Mouse (Mus musculus) heart, postnatal 10 days (tissue): ENCODE measurements around the gene Itga5. TPM values are rescaled to one million over a fixed set of nuclear protein-coding genes. Genes with fewer than 3 reads are reported as not detected.

Source experiments
- DNase-seq, 2 experiments: peaks; one replicate each; pipeline ENCODE4 v3.0.0; 2021
- intact Hi-C: fragments of 180-260 bp; cut with DNase I; formaldehyde crosslinking; loops from one replicate; pipeline ENCODE4 v1.15.1; 2025
- total RNA-seq, 2 experiments: library from RNA; stranded (reverse); gene quantifications; 2 replicates each; pipeline ENCODE4 v1.2.3; 2021

Gene Itga5
- total RNA-seq, 2 experiments from 2014 or later = 89.4 to 101 TPM

- DNase-seq = no peak
- intact Hi-C loops = no loop called here
These were observed 23.6 kb downstream of the Itga5 start for GRCm38 (mm10) chr15:103343008-103343407.

GRCm38 (mm10) chr15:103342415-103342814 lies 24.1 kb downstream of the Itga5 start:
- intact Hi-C loops = no loop called here
- peak; percentile 85 to 92 for DNase-seq

- DNase-seq = no peak
- intact Hi-C loops = no loop called here
These were observed 25.0 kb downstream of the Itga5 start for GRCm38 (mm10) chr15:103341547-103341946.

GRCm38 (mm10) chr15:103340786-103341185 lies 25.8 kb downstream of the Itga5 start:
- no peak for DNase-seq

GRCm38 (mm10) chr15:103339961-103340337 lies 26.6 kb downstream of the Itga5 start, which contains the start of gene Zfp385a:
Gene Zfp385a (minus strand): TSS chr15:103340093.
- intact Hi-C loops = no loop called here
- no peak for DNase-seq

More at GRCm38 (mm10) chr15:103340786-103341185, 25.8 kb downstream of the Itga5 start:
- intact Hi-C loops = no loop called here

GRCm38 (mm10) chr15:103339166-103339960 lies 27.2 kb downstream of the Itga5 start:
- intact Hi-C loops = no loop called here

GRCm38 (mm10) chr15:103338829-103339165 lies 27.8 kb downstream of the Itga5 start:
- no peak for DNase-seq
- intact Hi-C loops = no loop called here

More at GRCm38 (mm10) chr15:103339166-103339960, 27.2 kb downstream of the Itga5 start:
- DNase-seq = no peak

- no peak for DNase-seq
- intact Hi-C loops = no loop called here
These were observed 29.4 kb downstream of the Itga5 start for GRCm38 (mm10) chr15:103336996-103337667.

- no peak for DNase-seq
- intact Hi-C loops = no loop called here
These were observed 30.9 kb downstream of the Itga5 start for GRCm38 (mm10) chr15:103335488-103336235.

GRCm38 (mm10) chr15:103335040-103335439 lies 31.5 kb downstream of the Itga5 start:
- intact Hi-C loops = no loop called here
- DNase-seq = no peak

GRCm38 (mm10) chr15:103334194-103334593 lies 32.4 kb downstream of the Itga5 start:
- no peak for DNase-seq
- intact Hi-C loops = no loop called here

GRCm38 (mm10) chr15:103333738-103334137 lies 32.8 kb downstream of the Itga5 start:
- DNase-seq = no peak
- intact Hi-C loops = no loop called here

- DNase-seq = no peak
- intact Hi-C loops = no loop called here
These were observed 33.4 kb downstream of the Itga5 start for GRCm38 (mm10) chr15:103333081-103333615.

GRCm38 (mm10) chr15:103323455-103324247 lies 42.9 kb downstream of the Itga5 start:
- DNase-seq = peak; percentile 91 to 94
- intact Hi-C loops = no loop called here

GRCm38 (mm10) chr15:103323070-103323454 lies 43.5 kb downstream of the Itga5 start:
- intact Hi-C loops = no loop called here
- DNase-seq = peak; percentile 67 to 69

- intact Hi-C loops = no loop called here
- no peak for DNase-seq
These were observed 44.2 kb downstream of the Itga5 start for GRCm38 (mm10) chr15:103322396-103322795.

- intact Hi-C loops = no loop called here
- peak in 1 of 2 experiments; percentile 65 for DNase-seq
These were observed 45.5 kb downstream of the Itga5 start for GRCm38 (mm10) chr15:103321076-103321475.

- intact Hi-C loops = loop anchor here (10.0 kb wide), 1 partner anchor 334 kb away; no protein-coding TSS in a partner anchor
- DNase-seq = peak; percentile 69 to 73
These were observed 48.3 kb downstream of the Itga5 start for GRCm38 (mm10) chr15:103318201-103318816.

GRCm38 (mm10) chr15:103317731-103318130 lies 48.8 kb downstream of the Itga5 start:
- intact Hi-C loops = loop anchor here (10.0 kb wide), 1 partner anchor 333 kb away; no protein-coding TSS in a partner anchor
- no peak for DNase-seq
